Mouse (Mus musculus) retina, adult 2 months (tissue): ENCODE data around the gene Blm.

ENCODE experiments used
- DNase-seq: peaks from one replicate; pipeline ENCODE4 v3.0.0-alpha.2; 2012; ENCODE audit warnings: low read depth, low spot score

Blm gene

GRCm38 (mm10) chr7:80464831-80465230, 70.1 kb downstream of the Blm start:
- no peak for DNase-seq

DNA sequence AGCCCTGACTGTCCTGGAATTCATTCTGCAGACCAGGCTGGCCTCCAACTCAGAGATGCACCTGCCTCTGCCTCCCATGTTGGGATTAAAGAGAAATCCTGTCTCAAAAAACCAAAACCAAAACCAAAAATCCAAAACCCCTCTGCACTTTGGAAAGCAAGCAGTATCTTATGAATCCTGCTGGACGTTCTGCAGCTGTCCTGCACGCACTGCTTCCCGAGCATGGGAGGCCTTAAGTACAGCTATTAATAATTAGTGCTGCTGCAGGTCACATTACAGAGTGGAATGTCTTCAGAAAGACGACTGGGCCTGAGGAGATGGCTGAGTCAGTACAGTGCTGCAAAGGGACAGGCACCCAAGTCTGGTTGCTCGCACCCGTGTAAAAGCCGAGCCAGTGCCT, 73.0 kb downstream of the Blm start:
- DNase-seq = no peak

- DNase-seq = no peak
Observed at GRCm38 (mm10) chr7:80460892-80461291, 74.0 kb downstream of the Blm start.

GRCm38 (mm10) chr7:80460199-80460598, 74.7 kb downstream of the Blm start:
- no peak for DNase-seq

- no peak for DNase-seq
Observed at GRCm38 (mm10) chr7:80457831-80458343, 77.0 kb downstream of the Blm start.

- no peak for DNase-seq
Observed at GRCm38 (mm10) chr7:80457241-80457640, 77.7 kb downstream of the Blm start.

DNA sequence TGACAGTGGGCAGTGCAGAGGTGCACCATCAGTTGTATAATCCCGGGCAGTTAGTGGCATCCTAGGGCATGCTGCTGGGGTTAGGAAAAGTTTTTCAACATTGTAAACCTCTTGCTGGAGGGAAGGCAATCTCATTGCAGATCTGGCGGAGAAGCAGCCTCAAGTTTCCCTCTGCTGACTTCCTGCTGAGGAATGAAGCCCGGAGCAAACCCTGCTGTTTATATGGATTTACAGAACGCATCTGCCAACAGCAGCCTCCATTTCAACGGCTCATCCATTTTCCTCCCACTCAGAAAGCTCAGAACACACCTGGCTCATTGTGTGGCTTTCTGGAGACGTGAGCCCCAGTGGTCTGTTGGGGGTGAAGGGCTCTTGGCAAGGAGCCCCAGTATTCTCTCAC, 78.6 kb downstream of the Blm start:
- no peak for DNase-seq

GRCm38 (mm10) chr7:80455505-80456160, 79.3 kb downstream of the Blm start:
- no peak for DNase-seq

- DNase-seq = no peak
Observed at GRCm38 (mm10) chr7:80454786-80455185, 80.1 kb downstream of the Blm start.

GRCm38 (mm10) chr7:80453997-80454396, 80.9 kb downstream of the Blm start:
- DNase-seq = no peak

- no peak for DNase-seq
Observed at GRCm38 (mm10) chr7:80453121-80453520, 81.8 kb downstream of the Blm start.

GRCm38 (mm10) chr7:80452241-80452640, 82.7 kb downstream of the Blm start:
- DNase-seq = no peak

GRCm38 (mm10) chr7:80451550-80452232, 83.2 kb downstream of the Blm start:
- no peak for DNase-seq

DNA sequence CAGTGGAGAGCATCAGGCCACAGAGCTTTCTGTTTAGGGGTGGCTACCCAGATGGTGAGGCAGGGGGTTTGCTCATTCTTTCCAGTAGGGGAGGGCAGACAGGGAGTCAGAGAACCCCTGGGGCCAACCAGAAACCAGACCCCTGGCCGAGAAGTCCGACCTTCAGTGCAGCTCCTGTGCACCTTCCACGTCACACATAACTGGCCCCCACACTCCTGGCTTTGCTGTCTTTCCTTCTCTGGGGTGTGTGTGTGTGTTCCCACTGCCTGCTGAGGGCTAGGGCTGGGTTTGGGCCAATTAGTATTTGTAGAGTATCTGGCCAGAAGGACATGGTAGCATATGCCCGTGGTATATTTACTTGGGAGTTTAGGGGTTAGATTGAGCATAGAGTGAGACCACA, 84.6 kb downstream of the Blm start:
- DNase-seq = no peak

DNA sequence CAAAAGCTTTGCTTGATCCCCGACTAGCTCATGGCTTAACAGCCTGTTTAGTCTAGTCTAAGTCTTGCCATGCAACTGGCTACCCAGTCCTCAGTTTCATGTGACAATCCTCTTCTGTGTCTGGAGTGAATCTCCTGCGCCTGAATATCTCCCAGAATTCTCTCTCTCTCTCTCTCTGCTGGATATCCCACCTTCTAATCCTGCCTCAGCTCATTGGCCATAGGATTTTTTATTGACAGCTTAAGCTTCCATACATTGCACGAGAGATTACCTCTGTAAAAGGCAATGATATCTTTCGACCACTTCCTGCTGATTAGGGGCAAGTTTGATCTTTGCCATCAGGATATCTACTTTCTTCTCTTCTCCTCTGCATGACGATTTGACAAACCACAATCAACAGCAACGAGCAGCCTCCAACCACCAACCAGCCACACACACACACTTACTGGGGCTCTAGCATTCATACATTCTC, 85.3 kb downstream of the Blm start:
- DNase-seq = no peak

DNA sequence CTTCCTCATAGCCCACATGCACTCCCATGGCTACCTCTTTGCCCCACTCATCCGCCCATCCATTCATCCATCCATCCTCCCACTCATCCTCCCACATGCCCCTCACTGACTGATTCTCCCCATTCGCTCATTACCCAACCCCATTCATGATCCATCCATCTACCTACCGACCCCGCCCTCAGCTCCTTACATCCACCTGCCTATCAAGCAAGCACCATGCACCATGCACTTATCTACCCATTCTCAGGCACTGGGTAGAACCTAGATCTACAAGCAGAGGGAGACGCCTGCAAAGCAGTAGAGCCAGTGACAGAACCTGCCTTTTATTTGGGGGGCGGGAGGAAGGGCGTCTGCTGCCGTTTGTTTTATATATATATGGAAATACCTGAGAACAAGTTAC, 87.6 kb downstream of the Blm start:
- no peak for DNase-seq

GRCm38 (mm10) chr7:80446221-80446878, 88.6 kb downstream of the Blm start:
- DNase-seq = no peak

- no peak for DNase-seq
Observed at GRCm38 (mm10) chr7:80445492-80445891, 89.4 kb downstream of the Blm start.

DNA sequence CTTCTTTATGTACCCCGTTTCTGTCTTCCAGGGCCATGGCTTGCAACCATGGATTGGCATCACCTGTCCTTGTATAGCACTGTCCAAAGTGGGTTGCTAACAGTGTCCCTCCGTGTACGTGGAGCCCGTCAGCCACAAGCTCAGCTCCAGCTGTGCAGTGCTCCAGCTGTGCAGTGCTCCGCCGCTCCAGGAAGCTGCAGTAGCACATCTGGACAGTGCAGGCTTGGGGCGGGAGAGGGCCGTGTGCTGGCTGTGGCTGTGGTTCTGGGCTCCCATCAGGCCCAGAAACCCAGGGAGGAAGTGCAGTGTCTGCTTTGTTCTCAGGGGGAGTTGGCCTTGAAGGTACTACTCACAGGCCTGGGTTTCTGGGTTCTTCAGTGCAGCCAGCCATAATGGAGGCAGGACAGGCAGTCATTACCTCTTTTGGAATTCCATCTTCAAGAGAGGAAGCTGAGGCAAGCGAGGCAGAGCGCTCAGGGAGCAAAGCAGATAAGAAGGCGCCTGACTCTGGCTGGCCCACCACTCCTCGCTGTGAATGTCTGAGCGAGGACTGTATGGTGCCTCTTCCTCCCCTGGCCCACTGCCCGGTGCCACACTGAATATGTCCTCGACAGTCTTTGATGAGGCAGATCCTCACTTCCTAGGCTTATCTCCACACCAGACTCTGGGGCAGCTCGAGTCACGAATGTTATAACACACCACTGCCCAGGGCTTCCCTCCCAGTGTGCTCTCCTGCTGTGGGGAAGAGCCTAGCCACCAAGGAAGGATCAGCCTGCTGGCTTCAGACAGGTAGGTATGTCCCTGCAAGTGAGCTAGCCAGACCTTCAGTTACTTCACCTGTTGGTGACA, 90.3 kb downstream of the Blm start:
- DNase-seq = no peak

- no peak for DNase-seq
Observed at GRCm38 (mm10) chr7:80443124-80443523, 91.8 kb downstream of the Blm start.

DNA sequence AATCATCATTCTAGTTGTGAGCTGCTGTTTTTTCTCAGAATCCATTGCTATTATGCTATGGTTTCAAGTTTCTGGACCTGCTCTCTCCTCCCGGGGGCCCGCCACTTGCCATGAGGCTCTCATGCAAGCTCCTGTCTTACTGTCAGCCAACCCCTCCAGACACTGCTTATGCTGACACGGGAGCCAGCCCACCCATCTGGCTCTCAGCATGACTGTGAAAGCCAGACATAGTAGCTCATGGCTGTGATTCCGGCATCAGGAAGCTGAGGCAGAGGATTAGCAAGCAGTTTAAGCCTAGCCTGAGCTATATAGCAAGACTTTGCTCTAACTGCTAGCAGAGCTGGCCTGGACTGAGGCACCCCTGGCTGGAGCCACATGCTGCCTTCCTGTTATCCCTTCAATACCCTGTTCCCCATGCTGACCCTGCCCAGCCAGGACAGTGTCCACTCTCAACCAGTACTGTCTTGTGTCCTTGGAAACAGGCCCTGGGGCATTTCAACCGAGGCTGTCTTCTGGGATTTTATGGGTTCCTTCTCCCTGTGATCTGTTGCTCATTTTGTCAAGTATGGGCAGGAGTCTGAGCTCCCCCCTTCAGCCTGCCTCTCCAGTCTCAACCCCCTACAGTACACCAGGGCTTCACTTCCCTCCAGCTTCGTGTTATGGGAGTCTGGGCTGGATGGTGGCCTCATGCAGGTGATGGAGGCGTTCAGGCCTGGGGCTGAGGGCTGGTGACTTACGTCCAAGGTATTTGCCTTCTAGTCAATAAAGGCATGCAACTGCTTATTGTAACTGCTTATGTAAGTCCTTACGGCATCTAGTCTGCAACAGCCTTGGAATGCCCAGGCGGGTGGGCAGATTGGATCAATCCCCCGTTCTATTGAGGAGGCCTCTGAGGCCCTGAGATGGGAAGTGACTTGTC, 92.7 kb downstream of the Blm start:
- no peak for DNase-seq
